Mouse (Mus musculus): ENCODE measurements around the gene Mboat7. TPM values are rescaled to one million over a fixed set of nuclear protein-coding genes. Genes with fewer than 3 reads are reported as not detected.

Gene Mboat7
- polyA plus RNA-seq (2017; shearing (Covaris generic)), result 66.2 TPM

GRCm38 (mm10) chr7:3692987-3693808, at the start of gene Mboat7:
TSS of gene Mboat7 (minus strand) at chr7:3693523.

GRCm38 (mm10) chr7:3720268-3720667, 26.9 kb upstream of the Mboat7 start, which contains the start of gene Pirb:
TSS of gene Pirb (minus strand) at chr7:3720391.

GRCm38 (mm10) chr7:3703879-3704441, 10.6 kb upstream of the Mboat7 start, which contains the start of gene Rps9:
TSS of gene Rps9 (plus strand) at chr7:3703993.

GRCm38 (mm10) chr7:3692382-3692986, 839 bp downstream of the Mboat7 start, which contains the start of gene Tsen34:
TSS of gene Tsen34 (plus strand) at chr7:3692863.

GRCm38 (mm10) chr7:3677342-3677741, 16.0 kb downstream of the Mboat7 start, which contains the start of gene Tmc4:
TSS of gene Tmc4 (minus strand) at chr7:3677553.

DNA sequence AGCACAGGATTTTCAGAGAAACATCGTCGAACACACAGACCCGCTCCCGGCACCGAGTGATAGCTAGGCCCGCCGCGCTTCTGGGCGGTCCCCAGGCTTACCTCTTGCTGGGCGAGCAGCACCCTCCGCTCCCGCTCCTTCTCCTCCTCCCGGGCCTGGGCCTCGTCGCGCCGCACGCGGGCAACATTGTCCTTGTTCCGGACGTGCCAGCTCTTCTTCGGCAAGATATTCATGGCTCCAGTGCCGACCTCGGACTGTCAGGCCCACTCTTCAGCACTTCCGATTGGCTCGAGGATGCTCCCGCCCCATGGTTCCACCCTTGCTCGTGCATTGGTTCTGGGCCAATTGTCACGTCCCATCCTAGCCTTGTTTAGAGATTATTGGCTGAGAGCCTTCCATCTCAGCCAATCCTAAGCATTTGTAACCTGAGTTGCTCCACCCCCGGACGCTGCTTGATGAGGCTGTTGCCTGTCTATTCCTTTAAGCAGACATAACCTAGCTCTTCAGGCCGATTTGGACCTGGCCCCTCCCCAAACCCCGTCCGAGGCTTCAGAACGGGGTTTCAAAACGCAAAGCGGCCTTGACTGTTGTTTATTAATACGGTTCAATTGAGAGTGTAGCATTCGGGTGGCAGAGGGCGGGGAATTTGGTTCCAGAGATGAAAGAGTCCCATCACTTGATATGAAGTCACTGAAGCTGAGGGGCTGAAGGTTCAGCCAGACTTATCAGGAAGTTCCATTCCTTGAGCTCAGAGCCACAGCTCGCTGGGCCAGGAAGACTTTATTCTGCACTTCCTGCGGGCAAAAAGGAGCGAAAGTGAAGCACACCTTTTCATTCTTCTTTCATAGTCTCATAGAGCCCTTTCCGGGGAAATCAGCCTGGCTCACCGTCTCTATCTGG, 27.9 kb downstream of the Mboat7 start, which contains the start of gene Leng1:
Gene Leng1, minus strand, starts transcription at position 626 of the 900 bp plus-strand sequence.

DNA sequence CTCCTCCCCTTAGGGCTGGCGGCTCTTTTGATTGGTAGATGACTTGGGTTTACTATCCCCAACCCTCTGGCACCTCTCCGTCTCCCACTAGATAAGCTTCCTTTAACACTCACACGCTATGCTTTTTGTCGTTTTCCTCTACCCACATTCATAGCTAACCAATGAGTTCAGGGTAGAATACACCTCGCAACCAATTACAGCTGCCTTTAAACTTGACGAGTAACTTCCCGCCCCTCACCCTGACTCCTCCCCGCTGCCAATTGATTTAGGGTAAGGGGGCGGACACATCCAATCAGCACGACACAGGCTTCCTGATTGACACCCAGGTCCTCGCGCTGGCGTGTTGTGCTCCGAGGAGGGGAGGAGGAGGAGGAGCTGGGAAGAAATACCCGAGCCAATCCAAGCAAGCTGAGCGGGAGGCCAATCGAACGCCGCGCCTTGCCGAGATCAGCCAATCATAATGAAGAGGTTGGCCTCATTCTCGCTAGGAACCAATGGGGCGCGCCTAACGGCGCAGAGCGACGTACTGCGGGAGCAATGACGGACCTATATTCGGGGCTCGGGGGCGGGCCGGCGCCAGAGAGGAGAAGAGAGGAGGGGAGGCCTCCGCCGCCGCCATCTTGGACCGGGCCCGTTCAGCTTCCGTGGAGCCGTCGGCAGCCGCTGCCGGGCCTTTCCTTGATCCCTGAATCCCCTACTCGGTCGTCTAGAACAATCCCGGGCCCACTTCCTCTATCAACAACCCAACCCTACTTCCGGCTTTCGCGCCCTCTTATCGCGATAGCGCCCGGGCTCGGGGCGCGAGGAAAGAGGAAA, 48.4 kb downstream of the Mboat7 start, which contains the start of gene Cnot3:
Gene Cnot3, plus strand, starts transcription at position 597 of the 816 bp plus-strand sequence.

DNA sequence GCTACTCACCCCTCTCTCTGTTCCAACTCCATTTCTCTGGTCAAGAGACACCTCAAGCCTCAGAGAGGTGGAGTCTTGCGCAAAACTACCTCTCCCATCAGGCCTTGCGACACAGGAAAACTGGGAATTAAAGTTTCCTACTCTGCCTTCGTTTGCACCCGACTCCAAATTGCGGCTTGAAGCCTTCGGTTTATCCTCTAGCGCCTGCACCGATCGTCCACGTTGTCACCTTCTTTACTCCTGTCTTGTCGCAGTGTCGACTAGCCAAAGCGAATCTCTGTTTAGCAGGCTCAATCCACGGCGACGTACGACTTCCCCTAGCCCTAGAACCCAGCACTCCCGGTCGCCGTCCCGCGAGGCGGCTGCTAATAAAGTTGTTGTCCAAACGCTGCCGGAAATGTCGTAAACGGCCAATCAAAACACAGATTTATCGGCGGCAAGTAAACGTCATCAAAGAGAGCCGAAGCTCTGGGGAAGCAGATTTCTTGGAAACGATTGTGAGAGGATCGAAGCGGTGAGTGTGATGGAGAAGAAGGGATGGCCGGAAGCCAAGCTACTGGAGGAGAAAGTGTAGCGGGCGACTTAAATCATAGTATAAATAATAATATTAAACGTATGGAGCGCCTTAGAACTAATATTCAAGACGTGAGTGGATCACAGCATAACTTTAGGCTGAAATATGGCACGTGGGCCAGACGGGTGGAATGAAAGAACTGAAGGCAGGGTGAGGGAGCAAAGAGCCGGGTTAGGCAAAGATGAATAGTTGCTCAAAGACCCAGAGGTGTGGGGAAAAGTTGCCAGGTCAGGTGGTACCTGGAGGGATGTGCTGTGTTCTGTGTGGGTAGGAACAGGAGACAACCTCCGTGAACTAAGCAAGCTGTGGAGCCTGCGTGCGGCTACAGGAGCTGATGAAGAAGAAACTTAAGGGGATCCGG, 63.5 kb downstream of the Mboat7 start, which contains the start of the genes Tfpt and Prpf31:
Gene Tfpt, minus strand, starts transcription at position 387 of the 935 bp plus-strand sequence.
Gene Prpf31, plus strand, starts transcription at position 443 of the 935 bp plus-strand sequence.

Other genes with a start within 250 kb of the Mboat7 start
- gene Tarm1, start 190.9 kb downstream of the Mboat7 start, polyA plus RNA-seq (2017; shearing (Covaris generic)), result not detected
- gene Oscar, start 77.4 kb downstream of the Mboat7 start, polyA plus RNA-seq (2017; shearing (Covaris generic)), result not detected
- 542 TPM for gene Ndufa3, start 76.2 kb downstream of the Mboat7 start, polyA plus RNA-seq (2017; shearing (Covaris generic))
- gene Tfpt, start 63.6 kb downstream of the Mboat7 start, polyA plus RNA-seq (2017; shearing (Covaris generic)), result 48.3 TPM
- 93.8 TPM for gene Prpf31, start 63.5 kb downstream of the Mboat7 start, polyA plus RNA-seq (2017; shearing (Covaris generic))
- 115 TPM for gene Cnot3, start 48.3 kb downstream of the Mboat7 start, polyA plus RNA-seq (2017; shearing (Covaris generic))
- gene Leng1, start 27.7 kb downstream of the Mboat7 start, polyA plus RNA-seq (2017; shearing (Covaris generic)), result 25.6 TPM
- 5.4 TPM for gene Tmc4, start 16.0 kb downstream of the Mboat7 start, polyA plus RNA-seq (2017; shearing (Covaris generic))
- 13.1 TPM for gene Tsen34, start 660 bp downstream of the Mboat7 start, polyA plus RNA-seq (2017; shearing (Covaris generic))
- gene Rps9, start 10.5 kb upstream of the Mboat7 start, polyA plus RNA-seq (2017; shearing (Covaris generic)), result 2,164 TPM
- 1.5 TPM for gene Pirb, start 26.9 kb upstream of the Mboat7 start, polyA plus RNA-seq (2017; shearing (Covaris generic))
- not detected for gene Gm15448, start 132.2 kb upstream of the Mboat7 start, polyA plus RNA-seq (2017; shearing (Covaris generic))
- gene Pira2, start 151.5 kb upstream of the Mboat7 start, polyA plus RNA-seq (2017; shearing (Covaris generic)), result 0.90 TPM
- gene Gm14548, start 204.6 kb upstream of the Mboat7 start, polyA plus RNA-seq (2017; shearing (Covaris generic)), result not detected
- not detected for gene Lilra6, start 222.0 kb upstream of the Mboat7 start, polyA plus RNA-seq (2017; shearing (Covaris generic))